Mouse (Mus musculus) CH12.LX (cell line): Measurements from ENCODE around the gene Oxsm. TPM values are rescaled to one million over a fixed set of nuclear protein-coding genes. Genes with fewer than 3 reads are reported as not detected.

Source experiments
- DNase-seq: peaks from one replicate; pipeline ENCODE4 v3.0.0-alpha.2; 2013; ENCODE audit errors: extremely low read depth
- H3K27ac ChIP-seq: 2 replicates; pipeline ENCODE4 v1.5.1; 2012; ENCODE audit warnings: low read depth, mild to moderate bottlenecking, control low read depth, moderate library complexity; ENCODE audit not compliant: insufficient read depth
- H3K27me3 ChIP-seq: replicated peaks from 2 replicates; pipeline ENCODE3; 2012; ENCODE audit warnings: inconsistent platforms
- H3K36me3 ChIP-seq, 2 experiments: replicated peaks in 1 of 2; 2 replicates each; pipeline versions ENCODE3 to v1.6.1; 2012; ENCODE audit warnings: inconsistent platforms in 1 of 2, low read length in 1 of 2, mild to moderate bottlenecking in 1 of 2, mixed read lengths in 1 of 2, moderate library complexity in 1 of 2; ENCODE audit not compliant: control insufficient read depth in 1 of 2, insufficient read depth in 1 of 2
- H3K4me1 ChIP-seq, 2 experiments: 2 replicates each; pipeline ENCODE4 v1.6.1; 2012; ENCODE audit warnings: inconsistent platforms in 1 of 2, moderate library complexity in 1 of 2; ENCODE audit not compliant: insufficient read depth in 2 of 2, control insufficient read depth in 1 of 2
- H3K4me2 ChIP-seq: 2 replicates; pipeline ENCODE4 v1.6.1; 2012; ENCODE audit warnings: low read depth, mild to moderate bottlenecking, control low read depth; ENCODE audit not compliant: poor library complexity, insufficient read depth, severe bottlenecking
- H3K4me3 ChIP-seq, 3 experiments: fragments of 150-350 bp in 1 of 3; sonication (generic) in 1 of 3; replicated peaks in 1 of 3; 2 replicates each; pipeline versions ENCODE3 to v1.5.1; 2011 to 2012; ENCODE audit warnings: low read depth in 2 of 3, low read length in 2 of 3, mild to moderate bottlenecking in 2 of 3, moderate library complexity in 2 of 3, control low read depth in 1 of 3, improper control_type of control experiment in 1 of 3, inconsistent platforms in 1 of 3, mixed read lengths in 1 of 3; ENCODE audit not compliant: poor library complexity in 1 of 3
- H3K79me2 ChIP-seq: replicated peaks from 2 replicates; pipeline ENCODE4 v1.6.1; 2012; ENCODE audit warnings: mild to moderate bottlenecking, moderate library complexity; ENCODE audit not compliant: control insufficient read depth, poor library complexity, insufficient read depth, severe bottlenecking; ENCODE audit errors: extremely low read depth
- H3K9ac ChIP-seq: 2 replicates; pipeline ENCODE4 v1.6.1; 2012; ENCODE audit warnings: low read depth, mild to moderate bottlenecking, control low read depth, moderate library complexity; ENCODE audit not compliant: insufficient read depth
- H3K9me3 ChIP-seq: replicated peaks from 2 replicates; pipeline ENCODE3; 2012; ENCODE audit warnings: low read length, inconsistent platforms, mixed read lengths
- CTCF ChIP-seq, 2 experiments: IDR thresholded peaks in 1 of 2; conservative IDR thresholded peaks in 1 of 2; 2 replicates each; pipeline ENCODE4 v1.5.1; 2011 to 2012; ENCODE audit warnings: low read depth in 2 of 2, low read length in 2 of 2, improper control_type of control experiment in 1 of 2, inconsistent platforms in 1 of 2, mild to moderate bottlenecking in 1 of 2, moderate library complexity in 1 of 2
- E2F4 ChIP-seq: IDR thresholded peaks from 2 replicates; pipeline ENCODE4 v1.6.1; 2011; ENCODE audit warnings: low read depth, low read length, improper control_type of control experiment; ENCODE audit not compliant: insufficient replicate concordance
- ELF1 ChIP-seq: IDR thresholded peaks from 2 replicates; pipeline ENCODE4 v1.6.1; 2014; ENCODE audit warnings: low read depth, mild to moderate bottlenecking, inconsistent platforms, low read length, improper control_type of control experiment
- EP300 ChIP-seq: IDR thresholded peaks from 2 replicates; pipeline ENCODE4 v1.6.1; 2011; ENCODE audit warnings: low read length, improper control_type of control experiment
- HCFC1 ChIP-seq: IDR thresholded peaks from 2 replicates; pipeline ENCODE4 v1.6.1; 2012; ENCODE audit warnings: low read depth, mild to moderate bottlenecking, inconsistent platforms, low read length, improper control_type of control experiment
- JUN ChIP-seq: IDR thresholded peaks from 2 replicates; pipeline ENCODE4 v1.6.1; 2011; ENCODE audit warnings: low read depth, mild to moderate bottlenecking, low read length, improper control_type of control experiment, moderate library complexity; ENCODE audit not compliant: insufficient read depth
- JUND ChIP-seq: conservative IDR thresholded peaks from 2 replicates; pipeline ENCODE4 v1.6.1; 2011; ENCODE audit warnings: low read depth, low read length, improper control_type of control experiment
- MAFK ChIP-seq: IDR thresholded peaks from 2 replicates; pipeline ENCODE4 v1.6.1; 2011; ENCODE audit warnings: low read length, improper control_type of control experiment; ENCODE audit not compliant: insufficient replicate concordance
- MAX ChIP-seq: IDR thresholded peaks from 2 replicates; pipeline ENCODE4 v1.6.1; 2011; ENCODE audit warnings: low read length, improper control_type of control experiment
- MEF2A ChIP-seq: IDR thresholded peaks from 2 replicates; pipeline ENCODE4 v1.6.1; 2014; ENCODE audit warnings: low read depth, mild to moderate bottlenecking, inconsistent platforms, low read length, improper control_type of control experiment, borderline replicate concordance
- MXI1 ChIP-seq: IDR thresholded peaks from 2 replicates; pipeline ENCODE4 v1.6.1; 2011; ENCODE audit warnings: mild to moderate bottlenecking, low read depth, low read length, improper control_type of control experiment
- NELFE ChIP-seq: IDR thresholded peaks from 2 replicates; pipeline ENCODE4 v1.6.1; 2011; ENCODE audit warnings: low read depth, low read length, improper control_type of control experiment
- NRF1 ChIP-seq: IDR thresholded peaks from 2 replicates; pipeline ENCODE4 v1.6.1; 2014; ENCODE audit warnings: low read depth, mild to moderate bottlenecking, inconsistent platforms, low read length, improper control_type of control experiment, moderate library complexity
- PAX5 ChIP-seq: IDR thresholded peaks from 2 replicates; pipeline ENCODE4 v1.6.1; 2012; ENCODE audit warnings: low read length, inconsistent platforms, mixed read lengths
- RCOR1 ChIP-seq: conservative IDR thresholded peaks from 2 replicates; pipeline ENCODE4 v1.6.1; 2012; ENCODE audit warnings: low read depth, mild to moderate bottlenecking, inconsistent platforms, low read length, improper control_type of control experiment
- SMC3 ChIP-seq: IDR thresholded peaks from 2 replicates; pipeline ENCODE4 v1.6.1; 2011; ENCODE audit warnings: low read depth, low read length, improper control_type of control experiment
- TBP ChIP-seq: conservative IDR thresholded peaks from 2 replicates; pipeline ENCODE4 v1.6.1; 2011; ENCODE audit warnings: low read depth, low read length, improper control_type of control experiment
- TCF12 ChIP-seq: IDR thresholded peaks from 2 replicates; pipeline ENCODE4 v1.6.1; 2014; ENCODE audit warnings: low read depth, mild to moderate bottlenecking, inconsistent platforms, low read length, improper control_type of control experiment
- USF2 ChIP-seq: conservative IDR thresholded peaks from 2 replicates; pipeline ENCODE4 v1.6.1; 2011; ENCODE audit warnings: low read depth, low read length, improper control_type of control experiment
- ZC3H11A ChIP-seq: IDR thresholded peaks from 2 replicates; pipeline ENCODE4 v1.6.1; 2012; ENCODE audit warnings: low read depth, mild to moderate bottlenecking, inconsistent platforms, low read length, improper control_type of control experiment
- ZKSCAN1 ChIP-seq: IDR thresholded peaks from 2 replicates; pipeline ENCODE4 v1.6.1; 2012; ENCODE audit warnings: low read depth, inconsistent platforms, low read length, improper control_type of control experiment, borderline replicate concordance
- ZNF384 ChIP-seq: IDR thresholded peaks from 2 replicates; pipeline ENCODE4 v1.6.1; 2012; ENCODE audit warnings: low read depth, low read length, improper control_type of control experiment, inconsistent platforms
- dilution Hi-C: fragments of 300-500 bp; cut with MboI; formaldehyde crosslinking; loops from 2 replicates; pipeline ENCODE4 v1.14.3; 2020; ENCODE audit warnings: low sequenced_read_pairs; ENCODE audit not compliant: extremely low pct_unique_long_range_greater_than_20kb, extremely low pct_ligation_motif_present
- in situ Hi-C: fragments of 300-500 bp; cut with MboI; formaldehyde crosslinking; loops from 3 replicates; pipeline ENCODE4 v1.14.3; 2019; ENCODE audit warnings: low sequenced_read_pairs, low pct_ligation_motif_present, low pct_unique_long_range_greater_than_20kb, mixed read lengths
- polyA plus RNA-seq: library from polyadenylated mRNA; unstranded; fragments of >175 nt; gene quantifications from 2 replicates; pipeline ENCODE4 v1.2.1, GENCODE M21; 2012; ENCODE audit warnings: low read depth; ENCODE audit not compliant: insufficient read length
- total RNA-seq, 2 experiments: library from RNA; depleted of rRNA; stranded (reverse); fragments of 300-350 nt in 1 of 2; fragments of >200 nt in 1 of 2; gene quantifications; 2 replicates each; pipeline ENCODE4 v1.2.3; 2012 to 2014

The Oxsm gene
- total and polyA plus RNA-seq, 3 experiments, result 6.6 to 10.8 (median 8.7) TPM

- DNase-seq, result no peak
- Histone ChIP-seq H3K9me3 (no peaks in the 10 kb centered on the region), H3K9ac (no peak overlapping the region), H3K27ac (no peak overlapping the region), H3K27me3 (no peaks in the 10 kb centered on the region), H3K79me2 (no peaks in the 10 kb centered on the region), H3K36me3 (peaks cover 4 to 13% of the 10 kb centered on the region in 2 experiments), H3K4me2 (no peak overlapping the region), H3K4me3 (no peak overlapping the region), H3K4me1 (no peaks in the 10 kb centered on the region)
- no peak for TF ChIP-seq CTCF (conservative IDR thresholded peaks at IDR 0.05 in 1 of 2, IDR thresholded peaks at IDR 0.05 in 1 of 2; ENCODE audit: low read depth in 2 of 2, low read length in 2 of 2)
- no peak for TF ChIP-seq RCOR1
- TF ChIP-seq ZNF384, result no peak
- TF ChIP-seq USF2, result no peak
- no peak for TF ChIP-seq ELF1
- TF ChIP-seq ZKSCAN1, result no peak
- no peak for TF ChIP-seq NELFE
- TF ChIP-seq EP300, result no peak
- TF ChIP-seq PAX5, result no peak
- dilution Hi-C loops (no loop called here), in situ Hi-C loops (no loop called here)
Observed at GRCm38 (mm10) chr14:16283966-16284365, 34.4 kb upstream of the Oxsm start.

- dilution Hi-C loops, result no loop called here
- H3K4me3 ChIP-seq, result no peak overlapping the region
- H3K27ac ChIP-seq, result no peak overlapping the region
- no peaks in the 10 kb centered on the region for H3K9me3 ChIP-seq
- H3K27me3 ChIP-seq, result no peaks in the 10 kb centered on the region
- DNase-seq, result no peak
- H3K9ac ChIP-seq, result no peak overlapping the region
- no peak overlapping the region for H3K4me2 ChIP-seq
- in situ Hi-C loops, result no loop called here
- no peaks in the 10 kb centered on the region for H3K4me1 ChIP-seq
- H3K79me2 ChIP-seq, result no peaks in the 10 kb centered on the region
- peaks cover 4 to 15% of the 10 kb centered on the region in 2 experiments for H3K36me3 ChIP-seq
- TF ChIP-seq ZNF384 (no peak), HCFC1 (no peak), EP300 (no peak), E2F4 (no peak), NRF1 (no peak), MAFK (no peak), SMC3 (no peak), ZKSCAN1 (no peak), ELF1 (no peak), JUND (no peak), TBP (no peak), ZC3H11A (no peak), MXI1 (no peak), TCF12 (no peak), MAX (no peak), PAX5 (no peak), MEF2A (no peak), JUN (no peak)
Observed at GRCm38 (mm10) chr14:16279196-16279595, 29.6 kb upstream of the Oxsm start.
